ENCODE assay signal across 8 mouse cellular contexts in genomic region chrX:97431391-97431803, GRCm38 (mm10). TPM values are rescaled to one million over a fixed set of nuclear protein-coding genes. Genes with fewer than 3 reads are reported as not detected.
A peak's percentile ranks its signal among the peaks of the same experiment; 100 is the strongest.
DNase-seq lines count a peak whose midpoint lies in the region; ATAC-seq and TF ChIP-seq lines count a peak whose summit lies in the region.

No protein-coding gene starts in this region.

- H3K9me3 ChIP-seq in embryonic facial prominence, embryonic 11.5 days (replicated peaks; ENCODE audit: control insufficient read depth, low read length): no peaks in the 10 kb centered on the region
- H3K9me3 ChIP-seq in limb, embryonic 10.5 days (replicated peaks): no peaks in the 10 kb centered on the region
- H3K9me3 ChIP-seq in midbrain, embryonic 11.5 days (ENCODE audit: control insufficient read depth, low read length): no peaks in the 10 kb centered on the region

- ATAC-seq in embryonic facial prominence, embryonic 11.5 days (replicated peaks; ENCODE audit: insufficient number of reproducible peaks, low FRiP score, low TSS enrichment, low read depth): 0 out of 2 replicates have a peak, but pooled peaks have one; percentile 52
- peak; percentile 77 for ATAC-seq in midbrain, embryonic 11.5 days (ENCODE audit: low FRiP score)

- peak overlapping the region; percentile 47; the same call in 1 of the 2 replicates for H3K9ac ChIP-seq in embryonic facial prominence, embryonic 11.5 days (replicated peaks; ENCODE audit: low read length)
- H3K9ac ChIP-seq in midbrain, embryonic 11.5 days (ENCODE audit: low read length): 0 out of 2 replicates have a peak overlapping the region, but pooled peaks have one; percentile 48

- peak; percentile 75 for DNase-seq in A20 (ENCODE audit: low read depth, low spot score)
- peak; percentile 36 for DNase-seq in adrenal gland, postnatal 14 days
- DNase-seq in embryonic facial prominence, embryonic 11.5 days (ENCODE audit: low spot score): peak; percentile 59
- peak; percentile 21 to 57 for DNase-seq in heart, adult 9 months (ENCODE audit: low spot score in 2 of 2)
- DNase-seq in kidney, adult 8-10 months: peak; percentile 31 to 47
- DNase-seq in limb, embryonic 10.5 days (ENCODE audit: low spot score): peak; percentile 41
- DNase-seq in midbrain, embryonic 11.5 days (ENCODE audit: low spot score, missing footprints): peak; percentile 89

- H3K36me3 ChIP-seq in embryonic facial prominence, embryonic 11.5 days (replicated peaks; ENCODE audit: control insufficient read depth, insufficient read depth, low read depth, low read length): no peaks in the 10 kb centered on the region
- H3K36me3 ChIP-seq in limb, embryonic 10.5 days: no peaks in the 10 kb centered on the region
- no peaks in the 10 kb centered on the region for H3K36me3 ChIP-seq in midbrain, embryonic 11.5 days (ENCODE audit: control insufficient read depth, insufficient read depth, low read length)
- H3K36me3 ChIP-seq in small intestine, adult 2 months (ENCODE audit: control insufficient read depth, insufficient read depth, low read length): no peaks in the 10 kb centered on the region

- no peak overlapping the region for H3K4me2 ChIP-seq in embryonic facial prominence, embryonic 11.5 days (ENCODE audit: low read depth, low read length)
- peak overlapping the region; percentile 39; the same call in 1 of the 2 replicates for H3K4me2 ChIP-seq in midbrain, embryonic 11.5 days

- no peaks in the 10 kb centered on the region for H3K4me1 ChIP-seq in embryonic facial prominence, embryonic 11.5 days (ENCODE audit: control insufficient read depth, insufficient read depth, low read length)
- H3K4me1 ChIP-seq in limb, embryonic 10.5 days: no peaks in the 10 kb centered on the region
- H3K4me1 ChIP-seq in midbrain, embryonic 11.5 days (ENCODE audit: control insufficient read depth, insufficient read depth, low read length): no peaks in the 10 kb centered on the region
- H3K4me1 ChIP-seq in small intestine, adult 2 months (ENCODE audit: control insufficient read depth, insufficient read depth, insufficient read length, low read length): no peaks in the 10 kb centered on the region

- no peaks in the 10 kb centered on the region for H3K27me3 ChIP-seq in embryonic facial prominence, embryonic 11.5 days (ENCODE audit: control insufficient read depth, insufficient read depth, low read length)
- 0 out of 2 replicates have a peak, but pooled peaks cover 6% of the 10 kb centered on the region for H3K27me3 ChIP-seq in limb, embryonic 10.5 days (ENCODE audit: low read depth, poor library complexity, severe bottlenecking)
- H3K27me3 ChIP-seq in midbrain, embryonic 11.5 days (ENCODE audit: control insufficient read depth, insufficient read depth, low read length): no peaks in the 10 kb centered on the region
- no peaks in the 10 kb centered on the region for H3K27me3 ChIP-seq in small intestine, adult 2 months (ENCODE audit: control insufficient read depth, insufficient read depth, low read length)

- TF ChIP-seq CTCF in small intestine, adult 2 months (IDR thresholded peaks at IDR 0.05; ENCODE audit: extremely low read depth, insufficient read length, insufficient replicate concordance, low read depth, low read length): peak; percentile 63; the same call in 1 of the 2 replicates

- H3K4me3 ChIP-seq in embryonic facial prominence, embryonic 11.5 days (ENCODE audit: low read depth, low read length): peak overlapping the region; percentile 21; the same call in 1 of the 2 replicates
- peak overlapping the region; percentile 42 for H3K4me3 ChIP-seq in limb, embryonic 10.5 days
- peak overlapping the region; percentile 18 for H3K4me3 ChIP-seq in midbrain, embryonic 11.5 days (ENCODE audit: low read depth, low read length)
- H3K4me3 ChIP-seq in small intestine, adult 2 months (ENCODE audit: low read depth, low read length): peak overlapping the region; percentile 40; the same call in 1 of the 2 replicates

- 14% methylated on average over 6 of the region's 6 CpGs for WGBS in embryonic facial prominence, embryonic 11.5 days
- 16% methylated on average over 6 of the region's 6 CpGs for WGBS in limb, embryonic 10.5 days
- WGBS in midbrain, embryonic 11.5 days: 15% methylated on average over 6 of the region's 6 CpGs
- 12% methylated on average over 6 of the region's 6 CpGs for WGBS in small intestine, adult 2 months

- no peak for TF ChIP-seq POLR2A in small intestine, adult 2 months (IDR thresholded peaks at IDR 0.05; ENCODE audit: low read depth, low read length)

- H3K27ac ChIP-seq in embryonic facial prominence, embryonic 11.5 days (replicated peaks; ENCODE audit: low read depth, low read length): no peak overlapping the region
- no peak overlapping the region for H3K27ac ChIP-seq in limb, embryonic 10.5 days
- no peak overlapping the region for H3K27ac ChIP-seq in midbrain, embryonic 11.5 days (ENCODE audit: low read depth, low read length)
- no peak overlapping the region for H3K27ac ChIP-seq in small intestine, adult 2 months (ENCODE audit: insufficient read depth, low read depth, low read length)

RNA-seq across cellular contexts. Expression of gene Eda2r, which starts 54.4 kb away (rescaled TPM):
- total RNA-seq in adrenal gland, postnatal 14 days (2021): 1.6 and 1.9 TPM in 2 replicates
- polyA plus RNA-seq in embryonic facial prominence, embryonic 11.5 days (2014; fragmentation: Nextera tagmentation; extraction: Ambion mirVana): 0.68 and 1.00 TPM in 2 replicates
- 1.0 and 1.7 TPM in 2 replicates for polyA plus RNA-seq in limb, embryonic 10.5 days (2016; fragmentation: Nextera tagmentation; extraction: Ambion mirVana)
- polyA plus RNA-seq in midbrain, embryonic 11.5 days (2014; fragmentation: Nextera tagmentation; extraction: Ambion mirVana): 1.3 and 1.7 TPM in 2 replicates
- polyA plus RNA-seq in small intestine, adult 2 months (2012; rRNA removed): 0.14 TPM in 1 of 2 replicates, not detected in the other

Comparison
In these comparisons a context has a peak if more than half of its experiments do, and no peak if none do; other contexts are left out.
1. DNase-seq: peak in every context shown above with its lines; median percentile 89 in midbrain, embryonic 11.5 days; 75 in A20; 59 in embryonic facial prominence, embryonic 11.5 days; 41 in limb, embryonic 10.5 days; 39 in heart, adult 9 months; 39 in kidney, adult 8-10 months; 36 in adrenal gland, postnatal 14 days.